Mouse (Mus musculus): ENCODE data around the gene Pagr1a. TPM values are rescaled to one million over a fixed set of nuclear protein-coding genes. Genes with fewer than 3 reads are reported as not detected.

Pagr1a gene
- polyA plus RNA-seq, 1 experiment from 2014 or later = 62.5 TPM

- Histone ChIP-seq H3K9me3 (no peaks in the 10 kb centered on the region), H3K9ac (no peak overlapping the region), H3K4me2 (no peak overlapping the region), H3K36me3 (peaks cover 3% of the 10 kb centered on the region; the same call in 1 of the 2 replicates), H3K4me3 (replicated peaks) (no peak overlapping the region), H3K27me3 (replicated peaks) (no peaks in the 10 kb centered on the region), H3K27ac (no peak overlapping the region), H3K4me1 (no peaks in the 10 kb centered on the region)
- ATAC-seq (ENCODE audit: insufficient read depth, low FRiP score, low read depth) = no peak
- WGBS = 44% methylated on average over 10 of the region's 10 CpGs
These were observed 32.3 kb downstream of the Pagr1a start for GRCm38 (mm10) chr7:126984667-126985444.

DNA sequence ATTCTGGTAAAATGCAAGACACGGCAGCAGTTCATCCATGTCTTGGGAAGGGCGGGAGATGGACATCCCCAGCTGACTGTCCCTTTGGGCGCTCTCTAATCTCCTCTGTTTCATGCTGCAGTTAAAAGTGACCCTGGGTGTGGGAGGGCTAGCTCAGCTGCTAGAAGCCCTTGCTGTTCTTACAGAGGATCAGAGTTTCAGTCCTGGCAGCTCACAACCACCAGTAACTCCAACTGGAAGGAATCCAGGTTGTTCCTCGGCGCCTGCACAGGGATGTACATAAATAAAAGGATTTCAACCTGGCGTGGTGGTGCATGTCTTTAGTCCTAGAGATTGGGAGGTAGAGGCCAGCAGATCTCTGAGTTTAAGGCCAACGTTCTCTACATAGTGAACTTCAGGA is 34.0 kb downstream of the Pagr1a start:
- Histone ChIP-seq H3K9ac (no peak overlapping the region), H3K36me3 (peaks cover 18% of the 10 kb centered on the region), H3K4me2 (no peak overlapping the region), H3K9me3 (no peaks in the 10 kb centered on the region), H3K4me1 (peaks cover 4% of the 10 kb centered on the region; the same call in 1 of the 2 replicates), H3K4me3 (replicated peaks) (no peak overlapping the region), H3K27me3 (replicated peaks) (no peaks in the 10 kb centered on the region), H3K27ac (no peak overlapping the region)
- 67% methylated on average over 7 of the region's 7 CpGs for WGBS
- ATAC-seq (ENCODE audit: insufficient read depth, low FRiP score, low read depth) = no peak

GRCm38 (mm10) chr7:126982054-126982453 is 35.1 kb downstream of the Pagr1a start:
- Histone ChIP-seq H3K27ac (no peak overlapping the region), H3K9ac (no peak overlapping the region), H3K4me1 (peaks cover 11% of the 10 kb centered on the region; the same call in 1 of the 2 replicates), H3K4me3 (replicated peaks) (no peak overlapping the region), H3K27me3 (replicated peaks) (no peaks in the 10 kb centered on the region), H3K9me3 (no peaks in the 10 kb centered on the region), H3K36me3 (peaks cover 22% of the 10 kb centered on the region), H3K4me2 (no peak overlapping the region)
- ATAC-seq (ENCODE audit: insufficient read depth, low FRiP score, low read depth) = no peak
- 78% methylated on average over 4 of the region's 4 CpGs for WGBS

DNA sequence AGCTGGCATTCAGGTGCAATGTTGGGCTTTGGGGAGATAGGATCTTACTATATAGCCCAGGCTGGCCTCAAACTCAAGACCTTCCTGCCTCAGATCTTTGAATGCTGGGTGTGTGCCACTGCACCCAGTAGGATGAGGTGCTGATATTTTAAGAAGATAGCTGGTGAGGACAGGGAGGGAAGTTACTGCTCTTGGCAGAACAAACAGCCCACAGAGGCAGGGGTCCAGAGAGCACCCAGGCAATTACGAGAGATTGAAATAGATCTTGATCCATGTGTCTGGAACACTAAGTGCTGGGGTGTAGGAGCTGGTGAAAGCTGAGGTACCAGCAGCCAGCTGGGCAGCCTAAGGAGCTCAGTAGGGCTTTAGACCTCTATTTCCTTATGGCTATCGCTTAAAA is 35.6 kb downstream of the Pagr1a start:
- Histone ChIP-seq H3K9me3 (no peaks in the 10 kb centered on the region), H3K9ac (no peak overlapping the region), H3K27me3 (replicated peaks) (no peaks in the 10 kb centered on the region), H3K4me1 (peaks cover 12% of the 10 kb centered on the region; the same call in 1 of the 2 replicates), H3K4me2 (no peak overlapping the region), H3K36me3 (peaks cover 22% of the 10 kb centered on the region), H3K4me3 (replicated peaks) (no peak overlapping the region), H3K27ac (no peak overlapping the region)
- WGBS = 83% methylated on average over 2 of the region's 2 CpGs
- ATAC-seq (ENCODE audit: insufficient read depth, low FRiP score, low read depth) = no peak

DNA sequence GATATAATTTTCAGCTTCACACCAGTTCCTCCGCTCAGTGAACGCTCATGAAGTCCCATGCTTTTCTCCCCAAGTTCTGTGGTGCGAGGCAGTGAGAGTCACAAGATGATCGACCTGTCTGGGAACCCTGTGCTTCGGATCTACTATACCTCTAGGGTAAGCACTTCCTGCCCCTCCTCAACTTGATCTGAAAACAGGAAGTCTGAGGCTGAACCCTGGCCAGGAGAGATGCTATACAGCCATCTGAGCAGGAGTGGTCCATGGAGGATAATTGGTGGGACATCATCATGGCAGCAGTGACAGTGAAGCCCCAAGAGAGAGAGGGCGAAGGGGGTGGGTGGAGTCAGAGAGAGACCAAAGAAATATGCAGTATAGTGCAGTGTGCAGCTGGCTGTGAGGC is 38.3 kb downstream of the Pagr1a start:
- Histone ChIP-seq H3K36me3 (peaks cover 22% of the 10 kb centered on the region), H3K9me3 (no peaks in the 10 kb centered on the region), H3K4me3 (replicated peaks) (no peak overlapping the region), H3K27me3 (replicated peaks) (no peaks in the 10 kb centered on the region), H3K27ac (no peak overlapping the region), H3K4me1 (peaks cover 20% of the 10 kb centered on the region; the same call in 1 of the 2 replicates), H3K9ac (no peak overlapping the region), H3K4me2 (no peak overlapping the region)
- 92% methylated on average over 6 of the region's 6 CpGs for WGBS
- no peak for ATAC-seq (ENCODE audit: insufficient read depth, low FRiP score, low read depth)

DNA sequence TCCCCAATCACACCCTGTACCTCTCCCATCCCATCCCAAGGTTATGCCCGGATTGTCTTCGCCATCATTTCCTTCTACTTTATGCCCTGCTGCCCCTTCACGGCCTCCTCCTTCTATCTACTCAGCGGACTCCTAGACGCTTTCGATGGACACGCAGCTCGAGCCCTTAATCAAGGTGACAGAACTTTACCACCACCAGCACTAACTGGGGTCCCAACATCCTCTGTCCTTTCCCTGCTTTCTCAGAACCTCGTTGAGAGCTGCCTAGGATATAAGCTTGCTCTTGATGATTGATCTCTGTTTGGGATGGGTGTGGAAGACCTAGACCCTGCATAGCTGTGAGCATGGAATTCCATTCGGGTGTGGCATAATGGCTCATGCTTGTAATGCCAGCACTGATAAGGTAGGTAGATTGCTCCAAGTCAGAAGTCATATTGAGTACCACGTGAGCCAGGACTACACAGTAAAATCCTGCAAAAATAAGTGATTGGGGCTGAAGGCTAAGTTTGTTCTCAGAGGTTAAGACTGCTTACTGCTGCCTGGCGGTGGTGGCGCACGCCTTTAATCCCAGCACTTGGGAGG is 40.2 kb downstream of the Pagr1a start:
- no peak for ATAC-seq (ENCODE audit: insufficient read depth, low FRiP score, low read depth)
- H3K27me3 ChIP-seq (replicated peaks) = no peaks in the 10 kb centered on the region
- WGBS = 18% methylated on average over 14 of the region's 14 CpGs

DNA sequence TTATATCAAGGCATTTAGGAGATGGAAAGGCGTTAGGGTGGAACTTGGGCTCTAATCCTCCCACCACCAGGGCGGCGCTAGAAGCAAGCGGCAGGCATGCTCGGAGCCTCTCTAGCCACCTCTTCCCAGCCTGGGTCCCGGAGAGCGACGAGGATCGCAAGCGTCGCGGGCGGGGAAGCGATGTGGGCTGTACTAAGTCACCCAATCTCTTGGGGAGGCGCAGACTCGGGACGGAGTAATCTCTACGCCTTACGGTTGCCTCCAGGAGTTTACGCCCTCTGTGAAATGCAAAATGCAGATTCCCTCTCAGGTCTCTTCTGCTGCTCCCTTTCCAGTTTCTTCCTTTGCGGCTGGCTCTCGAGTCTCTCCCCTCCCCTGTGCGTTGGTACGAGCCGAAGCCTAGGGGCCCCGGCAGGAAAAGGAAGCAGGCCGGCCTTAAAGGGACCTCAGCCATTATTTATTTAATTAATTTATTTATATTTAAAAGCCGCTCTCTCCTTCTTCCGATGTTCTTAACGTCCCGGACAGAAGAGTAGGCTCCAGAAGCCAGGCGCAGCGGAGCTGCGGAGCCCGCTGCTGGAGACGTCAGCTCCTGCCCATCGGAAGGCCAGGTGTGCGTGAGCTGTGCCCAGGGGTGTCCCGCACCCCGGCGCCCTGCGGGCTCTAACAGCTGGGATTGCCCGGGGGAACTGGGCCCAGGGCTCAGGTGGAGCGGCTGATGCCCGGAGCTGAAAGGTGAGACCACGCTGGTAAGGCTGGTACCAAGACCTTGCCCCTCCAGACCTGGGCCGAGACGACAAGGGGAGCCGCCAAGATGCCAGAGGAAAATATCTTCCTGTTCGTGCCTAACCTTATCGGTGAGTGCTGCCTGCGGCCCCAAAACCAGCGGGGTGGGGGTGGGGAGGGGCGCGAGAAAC is 40.9 kb downstream of the Pagr1a start, which contains the start of gene Cdiptos:
Gene Cdiptos, minus strand, starts transcription at position 149 of the 917 bp plus-strand sequence.
- Histone ChIP-seq H3K27me3 (replicated peaks) (no peaks in the 10 kb centered on the region), H3K9me3 (no peaks in the 10 kb centered on the region), H3K4me1 (peaks cover 20% of the 10 kb centered on the region; the same call in 1 of the 2 replicates), H3K4me3 (replicated peaks) (peak within 1 kb of the TSS; percentile 69), H3K36me3 (peaks cover 22% of the 10 kb centered on the region), H3K27ac (peak within 1 kb of the TSS; percentile 98), H3K4me2 (peak within 1 kb of the TSS; percentile 75), H3K9ac (peak within 1 kb of the TSS; percentile 93)
- peak; percentile 95 for ATAC-seq (ENCODE audit: insufficient read depth, low FRiP score, low read depth)
- WGBS = under 1% methylated on average over 55 of the region's 55 CpGs

More for the DNA sequence above, 40.2 kb downstream of the Pagr1a start:
- H3K27ac ChIP-seq = peak overlapping the region; percentile 98
- peaks cover 20% of the 10 kb centered on the region; the same call in 1 of the 2 replicates for H3K4me1 ChIP-seq
- H3K9me3 ChIP-seq = no peaks in the 10 kb centered on the region
- peaks cover 22% of the 10 kb centered on the region for H3K36me3 ChIP-seq
- H3K4me3 ChIP-seq (replicated peaks) = peak overlapping the region; percentile 69
- H3K4me2 ChIP-seq = peak overlapping the region; percentile 75
- H3K9ac ChIP-seq = peak overlapping the region; percentile 93

DNA sequence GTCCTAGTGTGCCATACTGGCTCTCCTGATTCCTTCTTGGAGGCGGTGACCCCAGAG is 41.4 kb downstream of the Pagr1a start, which contains the start of gene Cdipt:
Gene Cdipt, plus strand, starts transcription at position 22 of the 57 bp plus-strand sequence.
- H3K4me3 ChIP-seq (replicated peaks) = peak within 1 kb of the TSS; percentile 69
- 0% methylated on average over 1 of the region's 1 CpGs for WGBS
- H3K9me3 ChIP-seq = no peaks in the 10 kb centered on the region
- peak within 1 kb of the TSS; percentile 98 for H3K27ac ChIP-seq
- H3K9ac ChIP-seq = peak within 1 kb of the TSS; percentile 93
- no peaks in the 10 kb centered on the region for H3K27me3 ChIP-seq (replicated peaks)
- H3K4me1 ChIP-seq = peaks cover 20% of the 10 kb centered on the region; the same call in 1 of the 2 replicates
- peak within 1 kb of the TSS; percentile 75 for H3K4me2 ChIP-seq
- peaks cover 22% of the 10 kb centered on the region for H3K36me3 ChIP-seq
- ATAC-seq (ENCODE audit: insufficient read depth, low FRiP score, low read depth) = no peak

DNA sequence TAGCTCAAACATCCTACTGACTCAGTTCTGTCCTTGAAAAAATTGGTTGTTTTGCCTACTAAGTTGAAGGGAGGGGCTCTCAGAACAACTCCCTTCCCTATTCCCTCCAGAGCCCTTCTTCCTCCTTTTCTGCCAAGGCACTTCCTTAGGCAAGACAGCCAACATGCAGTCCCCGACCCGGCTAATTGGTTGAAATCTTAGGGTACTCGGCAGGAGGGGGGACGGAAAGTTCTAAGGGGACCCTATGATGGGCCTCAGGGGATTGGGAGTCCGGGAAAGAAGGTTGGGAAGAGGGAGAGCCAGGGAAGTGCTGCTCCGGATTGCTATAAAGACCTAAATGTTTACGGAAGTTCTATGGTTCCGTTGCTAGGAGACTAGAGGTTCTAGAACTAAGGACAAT is 41.7 kb downstream of the Pagr1a start:
- Histone ChIP-seq H3K36me3 (peaks cover 22% of the 10 kb centered on the region), H3K27me3 (replicated peaks) (no peaks in the 10 kb centered on the region), H3K4me3 (replicated peaks) (peak overlapping the region; percentile 69), H3K4me2 (peak overlapping the region; percentile 75), H3K9me3 (no peaks in the 10 kb centered on the region), H3K27ac (peak overlapping the region; percentile 98), H3K4me1 (peaks cover 20% of the 10 kb centered on the region; the same call in 1 of the 2 replicates), H3K9ac (no peak overlapping the region)
- no peak for ATAC-seq (ENCODE audit: insufficient read depth, low FRiP score, low read depth)
- 7% methylated on average over 8 of the region's 8 CpGs for WGBS

GRCm38 (mm10) chr7:126967361-126967760 is 49.8 kb downstream of the Pagr1a start:
- Histone ChIP-seq H3K4me1 (no peaks in the 10 kb centered on the region), H3K9ac (no peak overlapping the region), H3K4me3 (replicated peaks) (no peak overlapping the region), H3K9me3 (no peaks in the 10 kb centered on the region), H3K27ac (no peak overlapping the region), H3K36me3 (no peaks in the 10 kb centered on the region), H3K4me2 (no peak overlapping the region), H3K27me3 (replicated peaks) (peaks cover 16% of the 10 kb centered on the region; the same call in 1 of the 2 replicates)
- 0 out of 2 replicates have a peak, but pooled peaks have one; percentile 14 for ATAC-seq (ENCODE audit: insufficient read depth, low FRiP score, low read depth)
- 69% methylated on average over 6 of the region's 6 CpGs for WGBS

DNA sequence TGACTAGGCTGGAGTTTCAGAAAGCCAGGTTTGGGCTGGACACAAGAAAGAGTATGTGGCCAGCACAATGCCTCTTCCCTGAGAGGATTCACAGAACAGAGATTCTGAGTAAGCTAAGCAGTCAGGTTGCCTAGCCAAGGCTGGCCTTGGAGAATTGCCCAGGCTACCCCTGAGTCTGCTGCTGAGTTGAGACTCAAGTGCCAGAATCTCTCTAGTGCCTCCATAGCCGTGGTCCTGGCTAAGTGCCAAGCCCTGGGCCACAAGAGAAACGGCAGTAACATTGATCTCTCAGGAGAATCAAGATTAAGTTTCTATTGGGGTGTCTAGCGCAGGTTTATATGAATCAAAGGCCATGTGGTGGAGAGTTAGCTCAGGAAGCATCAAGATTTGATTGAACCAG is 51.6 kb downstream of the Pagr1a start:
- Histone ChIP-seq H3K4me1 (no peaks in the 10 kb centered on the region), H3K4me3 (replicated peaks) (no peak overlapping the region), H3K27ac (no peak overlapping the region), H3K36me3 (no peaks in the 10 kb centered on the region), H3K27me3 (replicated peaks) (peaks cover 18% of the 10 kb centered on the region; the same call in 1 of the 2 replicates), H3K9ac (no peak overlapping the region), H3K9me3 (no peaks in the 10 kb centered on the region), H3K4me2 (no peak overlapping the region)
- 43% methylated on average over 3 of the region's 3 CpGs for WGBS
- no peak for ATAC-seq (ENCODE audit: insufficient read depth, low FRiP score, low read depth)
